Mouse (Mus musculus): Measurements from ENCODE around the gene Nol10.
A peak's percentile ranks its signal among the peaks of the same experiment; 100 is the strongest.

The Nol10 gene

GRCm38 (mm10) chr12:17362316-17362715 is 14.1 kb downstream of the Nol10 start:
- DNase-seq: no peak

DNA sequence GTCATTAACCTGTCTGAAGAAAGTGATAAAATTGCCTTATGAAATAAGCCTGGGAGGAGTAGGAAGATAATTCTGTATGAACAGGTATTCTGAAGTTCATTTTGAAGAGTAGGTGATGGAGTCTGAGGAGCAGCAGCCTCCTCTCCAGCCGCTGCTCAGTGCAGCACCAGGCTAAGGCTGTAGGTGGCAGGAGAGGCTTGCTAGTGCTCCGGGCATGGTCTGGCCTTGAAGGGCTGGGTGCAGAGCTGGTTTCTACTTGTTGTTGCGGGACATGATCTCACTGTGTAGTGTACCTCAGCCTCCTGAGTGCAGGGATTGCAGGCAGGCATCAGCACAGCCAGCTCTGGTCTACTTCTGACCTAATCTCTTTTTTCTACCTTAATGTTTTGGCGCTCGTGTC is 18.7 kb downstream of the Nol10 start:
- DNase-seq: peak; percentile 61 to 78

DNA sequence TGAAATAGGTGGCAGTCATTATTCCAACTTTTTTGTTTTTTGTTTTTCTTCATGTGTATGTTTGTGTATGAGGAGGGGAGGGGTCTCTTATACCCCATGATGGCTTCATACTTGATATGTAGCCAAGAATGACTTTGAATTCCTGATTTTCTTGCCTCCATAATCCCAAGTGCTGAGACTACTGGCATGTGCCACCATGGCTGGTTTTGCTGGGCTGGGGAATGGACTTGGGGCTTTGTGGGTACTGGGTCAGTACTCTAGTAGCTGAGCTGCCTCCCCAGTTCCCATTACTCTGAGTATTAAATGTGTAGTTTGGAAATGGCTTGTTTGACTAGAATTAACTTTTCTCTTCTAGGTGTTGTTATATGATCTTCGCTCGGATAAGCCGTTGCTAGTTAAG is 20.9 kb downstream of the Nol10 start:
- DNase-seq: no peak

DNA sequence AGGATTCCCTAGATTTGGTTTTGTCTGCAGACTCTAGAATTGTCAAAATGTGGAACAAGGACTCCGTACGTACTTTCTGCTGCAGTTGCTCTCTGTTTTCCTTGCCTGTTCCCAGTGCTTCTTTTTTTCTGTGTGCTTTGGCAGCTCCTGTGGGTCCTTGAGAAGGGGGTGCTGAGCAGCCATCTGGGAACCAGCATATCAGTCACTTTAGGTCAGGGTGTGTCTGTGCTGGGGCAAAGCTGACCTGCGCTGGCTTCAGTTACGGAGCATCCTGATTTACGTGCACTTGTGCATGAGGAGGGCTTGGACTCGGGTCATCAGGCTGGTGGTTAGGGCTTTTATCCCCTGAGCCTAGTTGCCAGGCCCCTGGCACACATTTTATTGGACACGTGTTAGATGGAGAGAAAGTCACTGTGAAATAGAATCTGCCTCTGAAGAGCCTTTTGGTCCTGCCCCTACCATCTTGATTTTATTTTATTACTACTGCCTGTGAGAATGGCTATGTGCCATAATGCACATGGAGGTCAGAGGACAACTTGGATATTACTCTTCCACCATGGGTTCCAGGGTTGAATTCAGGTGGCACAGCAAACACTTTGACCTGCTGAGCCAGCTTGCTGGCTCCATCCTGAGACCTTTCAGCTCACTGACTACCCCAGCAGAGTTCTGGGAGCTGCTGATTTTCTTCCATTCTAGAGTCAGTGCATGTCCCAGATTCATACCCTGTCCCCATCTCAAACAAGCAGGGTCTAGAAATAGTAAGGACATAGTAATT is 21.5 kb downstream of the Nol10 start:
- no peak for DNase-seq

DNA sequence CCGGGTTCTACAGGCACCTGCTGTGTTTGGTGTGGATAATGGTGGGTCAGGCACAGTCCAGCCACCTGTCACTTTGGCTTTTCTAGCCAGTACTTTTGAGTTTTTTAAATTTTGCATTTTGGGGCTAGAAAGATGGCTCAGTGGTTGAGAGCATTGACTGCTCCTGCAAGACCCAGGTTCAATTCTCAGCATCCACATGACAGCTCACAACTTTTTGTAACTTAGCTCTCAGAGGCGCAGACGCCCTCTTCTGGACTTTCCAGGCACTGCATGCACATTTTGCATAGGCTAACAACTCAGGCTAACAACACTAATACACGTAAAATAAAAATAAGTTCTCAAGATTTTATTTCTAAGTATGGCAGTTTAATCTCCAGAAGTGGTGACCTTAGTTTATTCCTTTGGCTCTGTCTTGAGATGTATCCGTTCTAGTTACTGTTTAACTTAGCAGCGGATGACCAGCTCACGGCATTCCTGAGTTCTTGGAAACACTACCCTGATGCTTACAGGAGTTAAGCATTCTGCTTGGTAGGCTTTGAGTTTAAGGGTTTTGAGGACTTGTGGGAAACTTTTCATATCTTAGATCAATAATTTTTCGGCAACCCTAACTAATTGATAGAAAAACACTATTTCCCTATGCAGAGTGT is 23.5 kb downstream of the Nol10 start:
- peak in 1 of 2 experiments; percentile 10 for DNase-seq

GRCm38 (mm10) chr12:17372696-17373095 is 24.4 kb downstream of the Nol10 start:
- no peak for DNase-seq

GRCm38 (mm10) chr12:17373470-17373975 is 25.3 kb downstream of the Nol10 start:
- DNase-seq: no peak

DNA sequence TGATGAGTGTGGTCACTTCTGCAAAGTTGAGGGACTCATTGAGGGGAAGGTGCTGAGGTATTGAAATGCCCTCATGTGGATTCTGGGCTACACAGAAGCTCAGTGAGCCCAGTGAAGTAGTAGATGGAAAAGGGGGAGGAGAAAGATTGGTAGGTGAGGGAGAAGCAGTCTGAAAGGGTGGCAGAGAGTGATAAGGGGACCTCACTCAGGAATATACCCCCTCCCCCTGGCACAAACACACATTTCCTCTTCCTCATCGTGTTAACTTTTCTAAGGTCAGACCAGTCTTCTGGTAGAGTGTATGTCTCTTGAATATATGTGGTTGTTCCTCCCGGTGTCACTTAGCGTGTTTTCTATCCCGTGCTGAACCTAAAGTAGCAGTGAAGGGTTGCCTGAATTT is 27.0 kb downstream of the Nol10 start:
- no peak for DNase-seq

GRCm38 (mm10) chr12:17376521-17376920 is 28.3 kb downstream of the Nol10 start:
- DNase-seq: no peak

GRCm38 (mm10) chr12:17380991-17381390 is 32.7 kb downstream of the Nol10 start:
- no peak for DNase-seq

DNA sequence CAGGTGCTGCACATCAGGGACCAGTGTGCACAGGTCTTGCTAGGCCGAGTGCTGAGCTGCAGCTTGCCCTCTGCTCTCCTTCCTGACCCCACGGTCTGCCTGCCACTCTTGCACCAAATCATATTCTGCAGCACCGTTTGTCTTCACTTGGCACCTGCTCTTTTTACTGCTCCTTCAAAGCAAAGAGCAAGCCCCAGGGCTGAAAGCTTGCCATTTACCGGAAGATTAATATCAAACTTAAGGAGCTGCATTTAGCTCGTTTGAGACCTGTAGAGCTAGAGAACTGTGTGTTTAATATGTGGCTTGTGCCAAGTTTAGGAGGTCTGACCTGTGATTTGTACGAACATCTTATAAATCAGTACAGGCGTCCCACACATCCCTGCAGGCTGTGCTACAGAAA is 34.5 kb downstream of the Nol10 start:
- DNase-seq: no peak

DNA sequence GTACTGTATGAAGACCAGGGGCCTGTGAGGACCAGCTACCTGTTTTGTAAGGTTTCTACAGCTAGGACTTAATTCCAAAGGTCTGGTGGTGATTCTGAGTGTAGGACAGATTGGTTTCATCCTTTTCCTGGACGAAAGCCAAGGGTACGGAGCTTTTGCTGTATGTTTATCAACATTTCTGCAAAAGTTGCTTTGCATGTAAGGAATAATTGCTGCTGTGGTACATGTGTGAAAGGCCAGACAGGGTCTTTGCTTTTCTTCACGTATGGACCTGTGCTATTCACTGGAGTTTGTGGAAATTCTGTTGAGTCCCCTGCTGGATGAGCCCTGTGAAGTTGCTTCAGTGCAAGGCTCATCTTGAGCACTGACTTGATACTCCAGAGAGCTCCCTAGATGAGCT is 38.6 kb downstream of the Nol10 start:
- DNase-seq: no peak

DNA sequence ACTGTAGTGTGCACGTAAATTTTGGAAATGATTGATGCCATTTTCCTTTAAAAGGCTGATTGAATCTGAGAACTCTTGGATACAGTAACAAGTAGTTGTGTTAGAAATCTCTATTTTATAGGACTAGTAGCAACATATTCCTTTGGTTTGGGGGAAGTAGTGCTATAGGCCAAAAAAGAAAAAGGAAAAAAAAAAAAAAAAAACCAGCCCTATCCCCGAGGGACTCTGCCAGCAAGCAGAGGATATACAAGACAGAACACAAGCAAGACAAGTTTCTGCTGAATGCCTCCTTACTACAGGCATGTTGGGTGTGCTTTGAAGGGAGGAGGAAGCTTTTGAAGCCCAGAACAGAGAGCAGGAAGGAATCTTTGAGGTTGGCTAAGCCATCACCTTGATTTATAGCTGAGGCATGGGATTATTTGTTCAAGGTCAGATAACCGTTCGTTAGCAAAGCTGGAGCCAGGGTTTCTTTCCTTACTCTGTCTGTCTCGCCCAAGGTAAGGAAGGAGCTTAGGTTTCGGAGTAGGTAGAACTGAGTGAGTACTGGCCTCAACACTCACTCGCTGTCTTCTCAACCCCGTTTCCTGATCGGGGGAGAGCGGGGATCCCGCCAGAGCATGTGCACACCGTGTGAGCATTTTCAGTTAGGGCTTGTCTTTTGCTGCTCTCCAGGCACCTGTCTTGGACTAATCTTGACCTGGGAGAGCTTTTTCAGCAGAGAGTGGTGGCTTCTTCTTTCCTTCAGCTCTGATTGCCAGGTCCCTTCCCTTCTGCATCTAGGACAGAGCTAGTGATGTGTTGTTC is 39.3 kb downstream of the Nol10 start:
- no peak for DNase-seq

DNA sequence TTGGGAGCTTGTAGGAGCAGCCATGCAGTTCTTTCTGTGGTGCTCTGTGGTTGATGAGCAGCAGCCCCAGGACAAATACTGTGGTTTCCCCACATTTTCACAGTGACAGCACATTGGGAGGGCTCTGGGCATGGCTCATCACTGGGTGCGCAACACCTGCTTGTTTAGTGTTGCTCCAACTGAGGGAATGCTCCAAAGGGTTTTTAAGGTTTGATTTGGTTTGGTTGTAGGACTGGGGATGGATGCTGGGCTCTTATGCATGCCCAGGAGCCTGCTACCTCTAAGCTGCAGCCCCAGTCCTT is 39.8 kb downstream of the Nol10 start:
- no peak for DNase-seq

- no peak for DNase-seq
These were observed 41.8 kb downstream of the Nol10 start for GRCm38 (mm10) chr12:17390036-17390435.

GRCm38 (mm10) chr12:17390510-17390909 is 42.3 kb downstream of the Nol10 start:
- DNase-seq: peak; percentile 44 to 56

DNA sequence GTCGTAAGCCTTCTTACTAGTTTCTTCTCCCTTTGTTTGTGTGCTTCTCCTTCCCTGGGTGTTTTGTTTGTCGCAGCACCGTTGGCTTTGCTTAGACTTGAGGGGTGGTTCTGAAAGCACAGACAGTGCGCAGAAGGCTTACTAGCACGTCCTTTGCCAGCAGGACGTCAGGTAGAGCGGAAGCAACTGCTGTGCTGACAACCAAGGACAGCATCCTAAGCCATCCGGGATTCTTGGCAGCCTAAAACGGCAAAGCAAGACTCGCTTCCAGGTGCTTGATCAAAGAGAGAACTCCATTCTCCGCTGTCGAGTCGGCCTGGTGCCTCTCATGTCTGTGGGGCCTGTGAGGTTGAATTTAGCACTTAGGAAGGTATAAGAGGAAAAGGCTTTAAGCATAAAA is 44.9 kb downstream of the Nol10 start:
- DNase-seq: no peak

GRCm38 (mm10) chr12:17397150-17397549 is 48.9 kb downstream of the Nol10 start:
- DNase-seq: no peak

- no peak for DNase-seq
These were observed 53.2 kb downstream of the Nol10 start for GRCm38 (mm10) chr12:17401419-17401818.

DNA sequence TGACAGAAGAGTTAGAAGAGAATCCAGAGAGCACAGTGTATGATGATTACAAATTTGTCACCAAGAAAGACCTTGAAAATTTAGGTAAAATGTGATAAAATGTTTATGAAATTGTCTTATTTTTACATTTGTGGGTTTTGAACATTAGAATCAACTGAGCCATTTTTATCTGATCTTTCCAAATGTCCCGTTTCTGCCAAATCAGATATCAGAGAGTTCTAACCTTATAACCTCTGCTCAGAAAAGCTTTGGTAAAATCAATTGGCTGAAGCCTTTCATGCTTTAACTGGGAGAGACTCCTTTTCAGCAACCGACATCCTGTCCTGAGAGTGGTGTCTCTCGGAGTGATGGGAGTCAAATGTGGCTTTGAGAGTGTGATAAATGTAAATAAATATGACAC is 53.9 kb downstream of the Nol10 start:
- no peak for DNase-seq

DNA sequence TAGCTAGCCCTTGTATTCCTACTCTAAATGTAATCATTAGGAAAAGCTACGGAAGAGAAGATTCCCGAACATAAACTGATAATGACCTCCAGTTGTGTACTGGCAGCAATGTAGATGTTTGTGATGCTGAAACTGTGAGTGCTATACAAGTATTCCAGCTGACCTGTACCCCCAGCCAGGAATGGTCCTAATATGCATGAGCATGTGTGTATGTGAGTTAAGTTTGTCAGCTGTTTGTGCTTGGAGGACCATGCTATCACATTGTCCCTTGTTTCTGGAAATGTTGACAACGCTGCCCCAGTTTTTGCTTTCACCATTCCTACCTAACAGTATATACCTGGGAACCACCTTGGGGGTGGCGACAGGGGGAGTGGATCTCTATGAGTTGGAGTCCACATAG is 55.7 kb downstream of the Nol10 start:
- no peak for DNase-seq

DNA sequence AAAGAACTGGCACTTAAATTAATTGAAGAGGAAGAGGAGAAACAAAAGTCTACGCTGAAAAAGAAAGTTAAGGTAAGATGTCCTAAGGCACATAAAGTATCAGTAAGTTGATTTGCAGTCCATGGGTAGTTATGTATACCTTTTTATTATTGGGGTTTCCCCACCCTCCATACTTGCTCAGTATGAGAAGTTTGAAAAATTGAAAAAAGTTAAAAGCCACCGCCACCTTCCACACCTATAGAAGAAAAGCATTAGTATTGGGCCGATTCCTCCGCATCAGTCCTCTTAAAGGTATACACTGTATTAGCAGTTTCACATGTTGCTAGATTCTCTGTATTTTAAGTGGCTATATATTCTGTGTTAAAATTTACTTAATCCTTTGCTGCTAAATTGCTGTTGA is 58.6 kb downstream of the Nol10 start:
- DNase-seq: no peak

DNA sequence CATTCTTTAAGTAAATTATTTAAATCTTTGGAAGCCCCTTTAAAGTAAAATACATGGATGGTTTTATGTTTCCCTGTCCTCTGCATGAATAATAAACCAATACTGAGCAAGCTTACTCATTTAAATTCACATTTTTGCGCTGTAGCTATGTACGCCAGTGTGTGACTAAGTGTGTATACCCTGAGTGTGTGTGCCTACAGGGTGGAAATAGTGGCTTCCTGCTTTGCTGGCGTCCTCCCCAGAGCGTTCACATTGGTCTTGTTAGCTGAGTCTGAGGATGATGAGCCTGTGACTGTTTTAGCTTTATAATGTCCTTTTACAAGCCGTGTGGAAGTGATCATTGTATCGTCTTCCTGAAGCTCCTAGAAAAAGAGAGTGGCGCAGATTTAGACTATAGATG is 60.1 kb downstream of the Nol10 start:
- DNase-seq: no peak

DNA sequence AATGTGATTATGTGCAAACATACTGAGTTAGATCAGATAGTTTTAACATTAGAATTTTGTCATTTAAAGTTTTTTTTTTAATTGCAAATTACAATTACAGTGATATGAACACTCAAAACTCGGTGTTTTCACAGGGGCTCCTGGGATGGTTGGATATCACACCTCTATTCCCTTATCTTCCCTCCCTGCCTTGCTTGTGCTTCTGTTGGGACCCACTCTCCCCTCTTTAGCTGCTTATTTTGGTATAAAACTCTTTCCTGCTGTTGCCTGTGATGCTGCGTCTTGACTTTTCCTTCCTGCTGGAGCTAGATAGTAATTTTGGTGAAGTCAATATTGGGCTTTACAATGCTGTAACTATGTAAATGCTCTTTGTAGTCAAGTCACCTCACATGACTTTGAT is 63.0 kb downstream of the Nol10 start:
- no peak for DNase-seq

All from lung, postnatal 4 days (tissue).